Mouse (Mus musculus): ENCODE data around the gene Slc26a6. TPM values are rescaled to one million over a fixed set of nuclear protein-coding genes. Genes with fewer than 3 reads are reported as not detected.

Slc26a6 gene
- polyA plus RNA-seq, 1 experiment from 2014 or later = 6.3 TPM

DNA sequence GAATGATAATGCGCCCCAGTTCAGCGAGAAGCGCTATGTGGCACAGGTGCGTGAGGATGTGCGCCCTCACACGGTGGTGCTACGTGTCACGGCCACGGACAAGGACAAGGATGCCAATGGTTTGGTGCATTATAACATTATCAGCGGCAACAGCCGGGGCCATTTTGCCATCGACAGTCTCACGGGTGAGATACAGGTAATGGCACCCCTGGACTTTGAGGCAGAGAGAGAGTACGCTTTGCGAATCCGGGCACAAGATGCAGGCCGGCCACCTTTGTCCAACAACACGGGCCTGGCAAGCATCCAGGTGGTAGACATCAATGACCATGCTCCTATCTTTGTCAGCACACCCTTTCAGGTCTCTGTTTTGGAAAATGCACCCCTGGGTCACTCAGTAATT is 25.2 kb upstream of the Slc26a6 start:
- Histone ChIP-seq H3K4me2 (peak overlapping the region; percentile 81; the same call in 1 of the 2 replicates), H3K27ac (ENCODE audit: low read depth, low read length) (no peak overlapping the region), H3K4me1 (ENCODE audit: control insufficient read depth, insufficient read depth, low read length) (peaks cover 23% of the 10 kb centered on the region), H3K9ac (ENCODE audit: low read depth, low read length) (no peak overlapping the region), H3K36me3 (ENCODE audit: control insufficient read depth, insufficient read depth, low read length) (no peaks in the 10 kb centered on the region), H3K27me3 (ENCODE audit: control insufficient read depth, insufficient read depth, low read length) (peaks cover 93% of the 10 kb centered on the region), H3K9me3 (replicated peaks; ENCODE audit: control insufficient read depth, low read length) (no peaks in the 10 kb centered on the region), H3K4me3 (ENCODE audit: low read depth, low read length) (peak overlapping the region; percentile 39)
- ATAC-seq (replicated peaks; ENCODE audit: insufficient number of reproducible peaks, low FRiP score, low TSS enrichment) = no peak
- WGBS (ENCODE audit: insufficient replicate concordance) = 57% methylated on average over 18 of the region's 18 CpGs

DNA sequence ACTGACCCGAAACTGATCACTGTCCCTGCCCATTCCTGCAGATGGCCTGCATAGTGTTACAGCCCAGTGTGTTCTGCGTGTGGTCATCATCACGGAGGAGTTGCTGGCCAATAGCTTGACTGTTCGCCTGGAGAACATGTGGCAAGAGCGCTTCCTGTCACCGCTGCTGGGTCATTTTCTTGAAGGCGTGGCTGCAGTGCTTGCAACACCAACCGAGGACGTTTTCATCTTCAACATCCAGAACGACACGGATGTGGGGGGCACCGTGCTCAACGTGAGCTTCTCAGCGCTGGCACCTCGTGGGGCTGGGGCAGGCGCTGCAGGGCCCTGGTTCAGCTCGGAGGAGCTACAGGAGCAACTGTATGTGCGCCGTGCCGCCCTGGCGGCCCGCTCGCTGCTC is 21.4 kb upstream of the Slc26a6 start:
- no peak overlapping the region for H3K9ac ChIP-seq (ENCODE audit: low read depth, low read length)
- WGBS (ENCODE audit: insufficient replicate concordance) = 6% methylated on average over 23 of the region's 23 CpGs
- H3K27ac ChIP-seq (ENCODE audit: low read depth, low read length) = no peak overlapping the region
- H3K4me1 ChIP-seq (ENCODE audit: control insufficient read depth, insufficient read depth, low read length) = peaks cover 19% of the 10 kb centered on the region
- no peak for ATAC-seq (replicated peaks; ENCODE audit: insufficient number of reproducible peaks, low FRiP score, low TSS enrichment)
- no peaks in the 10 kb centered on the region for H3K36me3 ChIP-seq (ENCODE audit: control insufficient read depth, insufficient read depth, low read length)
- H3K4me3 ChIP-seq (ENCODE audit: low read depth, low read length) = peak overlapping the region; percentile 58
- H3K4me2 ChIP-seq = peak overlapping the region; percentile 99
- H3K27me3 ChIP-seq (ENCODE audit: control insufficient read depth, insufficient read depth, low read length) = peaks cover 72% of the 10 kb centered on the region
- no peaks in the 10 kb centered on the region for H3K9me3 ChIP-seq (replicated peaks; ENCODE audit: control insufficient read depth, low read length)

DNA sequence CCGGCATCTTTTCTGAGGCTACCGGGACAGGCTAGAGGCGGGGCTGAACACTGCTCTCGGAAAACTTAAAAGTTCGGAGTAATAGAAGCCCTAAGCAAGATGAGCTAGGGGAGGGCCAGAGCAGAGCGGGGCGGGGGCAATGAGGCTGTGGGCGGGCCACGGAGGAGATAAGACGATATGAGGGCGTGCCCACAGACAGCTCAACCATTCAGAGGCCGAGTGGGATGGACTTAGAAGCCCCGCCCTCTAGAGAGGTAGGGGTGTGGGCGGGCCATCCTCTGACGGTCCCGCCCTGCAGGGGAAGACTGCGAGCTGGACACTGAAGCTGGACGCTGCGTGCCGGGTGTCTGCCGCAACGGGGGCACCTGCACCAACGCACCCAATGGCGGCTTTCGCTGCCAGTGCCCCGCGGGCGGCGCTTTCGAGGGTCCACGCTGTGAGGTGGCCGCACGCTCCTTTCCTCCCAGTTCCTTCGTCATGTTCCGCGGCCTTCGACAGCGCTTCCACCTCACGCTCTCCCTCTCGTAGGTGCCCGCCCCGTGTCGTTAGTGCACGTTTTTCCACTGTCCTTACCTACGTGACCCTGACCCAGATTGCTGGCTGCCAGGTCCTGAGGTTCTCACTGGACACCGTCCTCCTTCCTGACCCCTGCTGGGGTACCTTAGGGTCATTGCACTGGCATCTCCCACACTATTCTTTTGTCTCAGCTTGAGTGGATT is 20.5 kb upstream of the Slc26a6 start:
- ATAC-seq (replicated peaks; ENCODE audit: insufficient number of reproducible peaks, low FRiP score, low TSS enrichment) = peak; percentile 96
- peaks cover 65% of the 10 kb centered on the region for H3K27me3 ChIP-seq (ENCODE audit: control insufficient read depth, insufficient read depth, low read length)
- H3K27ac ChIP-seq (ENCODE audit: low read depth, low read length) = no peak overlapping the region
- 8% methylated on average over 46 of the region's 46 CpGs for WGBS (ENCODE audit: insufficient replicate concordance)
- H3K36me3 ChIP-seq (ENCODE audit: control insufficient read depth, insufficient read depth, low read length) = no peaks in the 10 kb centered on the region
- H3K4me3 ChIP-seq (ENCODE audit: low read depth, low read length) = peak overlapping the region; percentile 58
- no peaks in the 10 kb centered on the region for H3K9me3 ChIP-seq (replicated peaks; ENCODE audit: control insufficient read depth, low read length)
- H3K4me2 ChIP-seq = peak overlapping the region; percentile 99
- H3K9ac ChIP-seq (ENCODE audit: low read depth, low read length) = no peak overlapping the region
- H3K4me1 ChIP-seq (ENCODE audit: control insufficient read depth, insufficient read depth, low read length) = peaks cover 14% of the 10 kb centered on the region

DNA sequence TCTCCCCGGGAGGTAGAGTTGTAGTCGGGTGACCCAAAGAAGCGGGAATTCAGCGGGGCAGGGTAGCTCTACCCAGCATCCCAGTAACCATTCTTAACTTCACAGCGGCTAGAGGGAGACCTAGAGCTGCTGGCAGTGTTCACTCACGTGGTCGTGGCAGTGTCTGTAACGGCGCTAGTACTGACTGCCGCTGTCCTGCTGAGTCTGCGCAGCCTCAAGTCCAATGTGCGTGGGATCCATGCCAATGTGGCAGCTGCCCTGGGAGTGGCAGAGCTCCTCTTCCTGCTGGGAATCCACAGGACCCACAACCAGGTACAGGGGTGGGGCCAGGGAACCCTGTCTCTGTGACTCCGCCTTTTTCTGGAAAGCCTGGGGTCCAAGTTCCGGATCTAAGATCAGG is 10.1 kb upstream of the Slc26a6 start:
- ATAC-seq (replicated peaks; ENCODE audit: insufficient number of reproducible peaks, low FRiP score, low TSS enrichment) = peak; percentile 19; the same call in 1 of the 2 replicates
- peaks cover 22% of the 10 kb centered on the region for H3K27me3 ChIP-seq (ENCODE audit: control insufficient read depth, insufficient read depth, low read length)
- H3K4me1 ChIP-seq (ENCODE audit: control insufficient read depth, insufficient read depth, low read length) = no peaks in the 10 kb centered on the region
- 11% methylated on average over 14 of the region's 14 CpGs for WGBS (ENCODE audit: insufficient replicate concordance)
- no peak overlapping the region for H3K27ac ChIP-seq (ENCODE audit: low read depth, low read length)
- no peak overlapping the region for H3K9ac ChIP-seq (ENCODE audit: low read depth, low read length)
- no peaks in the 10 kb centered on the region for H3K9me3 ChIP-seq (replicated peaks; ENCODE audit: control insufficient read depth, low read length)
- H3K4me3 ChIP-seq (ENCODE audit: low read depth, low read length) = no peak overlapping the region
- H3K4me2 ChIP-seq = peak overlapping the region; percentile 37
- H3K36me3 ChIP-seq (ENCODE audit: control insufficient read depth, insufficient read depth, low read length) = no peaks in the 10 kb centered on the region

DNA sequence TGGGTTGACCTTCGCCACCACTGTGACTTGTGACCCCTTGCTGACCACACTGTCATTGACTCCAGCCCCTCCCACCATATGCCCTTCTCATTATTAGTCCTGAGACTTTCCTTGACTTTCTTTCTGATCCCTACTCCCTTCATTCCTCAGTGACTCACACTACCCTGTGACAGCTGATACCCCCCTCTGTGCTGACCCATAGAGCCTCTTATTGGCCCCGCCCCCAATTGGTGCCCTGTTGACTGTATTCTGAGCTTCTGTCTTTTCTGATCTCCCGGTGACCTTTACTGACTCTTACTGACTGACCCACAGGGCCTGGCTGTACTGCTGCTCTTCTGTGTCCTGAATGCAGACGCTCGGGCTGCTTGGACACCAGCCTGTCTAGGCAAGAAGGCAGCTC is 7.7 kb upstream of the Slc26a6 start:
- no peak overlapping the region for H3K27ac ChIP-seq (ENCODE audit: low read depth, low read length)
- H3K9ac ChIP-seq (ENCODE audit: low read depth, low read length) = no peak overlapping the region
- H3K27me3 ChIP-seq (ENCODE audit: control insufficient read depth, insufficient read depth, low read length) = peaks cover 24% of the 10 kb centered on the region
- no peaks in the 10 kb centered on the region for H3K36me3 ChIP-seq (ENCODE audit: control insufficient read depth, insufficient read depth, low read length)
- no peaks in the 10 kb centered on the region for H3K4me1 ChIP-seq (ENCODE audit: control insufficient read depth, insufficient read depth, low read length)
- no peak overlapping the region for H3K4me3 ChIP-seq (ENCODE audit: low read depth, low read length)
- 72% methylated on average over 5 of the region's 5 CpGs for WGBS (ENCODE audit: insufficient replicate concordance)
- no peak overlapping the region for H3K4me2 ChIP-seq
- no peak for ATAC-seq (replicated peaks; ENCODE audit: insufficient number of reproducible peaks, low FRiP score, low TSS enrichment)
- H3K9me3 ChIP-seq (replicated peaks; ENCODE audit: control insufficient read depth, low read length) = no peaks in the 10 kb centered on the region

DNA sequence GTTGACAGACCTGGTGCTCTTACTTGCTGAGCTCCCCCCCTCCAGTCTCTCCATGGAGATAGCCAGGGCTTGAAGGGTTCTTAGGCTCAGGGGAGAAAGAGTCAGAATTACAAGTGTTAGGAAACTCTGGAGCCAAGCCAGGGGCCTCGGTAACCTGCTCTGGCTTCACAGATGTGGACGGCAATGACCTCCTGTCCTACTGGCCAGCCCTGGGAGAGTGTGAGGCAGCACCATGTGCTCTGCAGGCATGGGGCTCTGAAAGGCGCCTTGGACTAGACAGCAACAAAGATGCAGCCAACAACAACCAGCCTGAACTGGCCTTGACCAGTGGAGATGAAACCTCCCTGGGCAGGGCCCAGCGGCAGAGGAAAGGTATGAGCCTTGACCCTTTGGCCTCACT is 5.7 kb upstream of the Slc26a6 start:
- WGBS (ENCODE audit: insufficient replicate concordance) = 78% methylated on average over 4 of the region's 4 CpGs
- no peaks in the 10 kb centered on the region for H3K36me3 ChIP-seq (ENCODE audit: control insufficient read depth, insufficient read depth, low read length)
- no peak overlapping the region for H3K9ac ChIP-seq (ENCODE audit: low read depth, low read length)
- no peak for ATAC-seq (replicated peaks; ENCODE audit: insufficient number of reproducible peaks, low FRiP score, low TSS enrichment)
- H3K27ac ChIP-seq (ENCODE audit: low read depth, low read length) = no peak overlapping the region
- H3K4me3 ChIP-seq (ENCODE audit: low read depth, low read length) = no peak overlapping the region
- H3K9me3 ChIP-seq (replicated peaks; ENCODE audit: control insufficient read depth, low read length) = no peaks in the 10 kb centered on the region
- H3K27me3 ChIP-seq (ENCODE audit: control insufficient read depth, insufficient read depth, low read length) = peaks cover 21% of the 10 kb centered on the region
- no peaks in the 10 kb centered on the region for H3K4me1 ChIP-seq (ENCODE audit: control insufficient read depth, insufficient read depth, low read length)
- no peak overlapping the region for H3K4me2 ChIP-seq

DNA sequence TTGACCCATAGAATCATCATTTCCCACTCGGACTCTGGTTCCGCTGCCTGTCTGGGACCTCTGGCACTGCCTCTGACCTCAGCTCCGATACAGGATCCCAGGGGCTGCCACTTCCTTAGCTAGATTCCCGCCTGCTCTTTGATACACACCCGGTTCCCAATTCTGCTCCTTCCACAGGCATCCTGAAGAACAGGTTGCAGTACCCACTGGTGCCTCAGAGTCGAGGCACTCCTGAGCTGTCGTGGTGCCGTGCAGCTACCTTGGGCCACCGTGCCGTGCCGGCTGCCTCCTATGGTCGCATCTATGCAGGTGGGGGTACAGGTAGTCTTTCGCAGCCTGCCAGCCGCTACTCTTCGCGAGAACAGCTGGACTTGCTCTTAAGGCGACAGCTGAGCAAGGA is 4.7 kb upstream of the Slc26a6 start:
- WGBS (ENCODE audit: insufficient replicate concordance) = 61% methylated on average over 17 of the region's 17 CpGs
- Histone ChIP-seq H3K27ac (ENCODE audit: low read depth, low read length) (no peak overlapping the region), H3K4me2 (no peak overlapping the region), H3K9me3 (replicated peaks; ENCODE audit: control insufficient read depth, low read length) (no peaks in the 10 kb centered on the region), H3K4me3 (ENCODE audit: low read depth, low read length) (no peak overlapping the region), H3K36me3 (ENCODE audit: control insufficient read depth, insufficient read depth, low read length) (no peaks in the 10 kb centered on the region), H3K4me1 (ENCODE audit: control insufficient read depth, insufficient read depth, low read length) (peaks cover 2% of the 10 kb centered on the region), H3K9ac (ENCODE audit: low read depth, low read length) (no peak overlapping the region), H3K27me3 (ENCODE audit: control insufficient read depth, insufficient read depth, low read length) (peaks cover 11% of the 10 kb centered on the region)
- ATAC-seq (replicated peaks; ENCODE audit: insufficient number of reproducible peaks, low FRiP score, low TSS enrichment) = no peak

DNA sequence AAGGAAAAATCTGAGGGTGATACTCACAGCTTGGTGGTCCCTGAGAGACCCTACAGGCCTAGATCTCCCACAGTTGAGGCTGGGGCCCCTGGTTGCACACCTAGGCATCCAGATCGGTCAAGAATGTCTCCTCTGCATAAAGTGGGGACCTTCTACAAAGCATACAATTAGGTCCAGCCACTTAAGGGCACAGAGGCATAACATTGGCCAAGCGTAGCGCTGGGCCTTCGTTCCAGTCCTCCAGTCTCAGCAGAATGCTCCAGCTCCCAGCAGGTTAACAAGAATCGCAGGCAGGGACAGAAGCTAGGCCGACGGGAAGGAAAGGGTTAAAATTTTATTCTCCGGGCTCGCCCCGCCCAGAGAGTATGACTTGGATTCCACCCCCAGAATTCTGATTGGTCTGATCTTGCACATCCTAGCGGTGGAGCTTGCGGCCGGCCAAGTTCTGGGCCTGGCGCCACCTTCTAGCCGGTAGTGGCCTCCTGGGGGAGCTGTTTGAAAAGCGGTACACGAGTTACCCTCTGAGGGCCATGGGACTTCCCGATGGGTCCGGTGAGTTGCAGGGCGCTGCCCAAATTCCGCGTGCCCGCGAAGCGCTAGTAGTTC is 655 bp downstream of the Slc26a6 start:
- H3K36me3 ChIP-seq (ENCODE audit: control insufficient read depth, insufficient read depth, low read length) = peaks cover 4% of the 10 kb centered on the region; the same call in 1 of the 2 replicates
- H3K27ac ChIP-seq (ENCODE audit: low read depth, low read length) = peak overlapping the region; percentile 46; the same call in 1 of the 2 replicates
- peak overlapping the region; percentile 97 for H3K4me2 ChIP-seq
- peaks cover 3% of the 10 kb centered on the region; the same call in 1 of the 2 replicates for H3K27me3 ChIP-seq (ENCODE audit: control insufficient read depth, insufficient read depth, low read length)
- peak overlapping the region; percentile 78 for H3K9ac ChIP-seq (ENCODE audit: low read depth, low read length)
- peak; percentile 84 for ATAC-seq (replicated peaks; ENCODE audit: insufficient number of reproducible peaks, low FRiP score, low TSS enrichment)
- 2% methylated on average over 25 of the region's 25 CpGs for WGBS (ENCODE audit: insufficient replicate concordance)
- peaks cover 9% of the 10 kb centered on the region for H3K4me1 ChIP-seq (ENCODE audit: control insufficient read depth, insufficient read depth, low read length)
- H3K4me3 ChIP-seq (ENCODE audit: low read depth, low read length) = peak overlapping the region; percentile 74
- H3K9me3 ChIP-seq (replicated peaks; ENCODE audit: control insufficient read depth, low read length) = no peaks in the 10 kb centered on the region
